In genomic region chr12:12401504-12401903, GRCm38 (mm10) we compare ENCODE assay signal across 8 mouse cellular contexts.
A peak's percentile ranks its signal among the peaks of the same experiment; 100 is the strongest.
DNase-seq lines count a peak whose midpoint lies in the region; ATAC-seq lines count a peak whose summit lies in the region.

No protein-coding gene starts in this region.

- H3K27ac ChIP-seq in kidney, embryonic 14.5 days (ENCODE audit: low read depth, low read length) = peak overlapping the region; percentile 20; the same call in 1 of the 2 replicates
- no peak overlapping the region for H3K27ac ChIP-seq in brown adipose tissue, adult 24 weeks (replicated peaks; ENCODE audit: low read depth, low read length)
- H3K27ac ChIP-seq in heart, embryonic 13.5 days (replicated peaks) = peak overlapping the region; percentile 79
- H3K27ac ChIP-seq in stomach, embryonic 15.5 days = no peak overlapping the region; the same call in 1 of the 2 replicates

- no peak for DNase-seq in kidney, adult 18-20 months
- DNase-seq in kidney, postnatal 4 days = peak; percentile 35 to 56
- no peak for DNase-seq in left cerebral cortex, postnatal 14 days (ENCODE audit: low spot score in 2 of 2)
- DNase-seq in cerebellum, adult 8-10 months = no peak

- H3K27me3 ChIP-seq in kidney, embryonic 14.5 days (ENCODE audit: control insufficient read depth, insufficient read depth, low read length) = no peaks in the 10 kb centered on the region
- H3K27me3 ChIP-seq in heart, embryonic 13.5 days (replicated peaks) = no peaks in the 10 kb centered on the region
- H3K27me3 ChIP-seq in stomach, embryonic 15.5 days (replicated peaks) = no peaks in the 10 kb centered on the region

- 0 out of 2 replicates have a peak, but pooled peaks cover 8% of the 10 kb centered on the region for H3K4me1 ChIP-seq in kidney, embryonic 14.5 days (ENCODE audit: control insufficient read depth, insufficient read depth, low read length)
- no peaks in the 10 kb centered on the region for H3K4me1 ChIP-seq in brown adipose tissue, adult 24 weeks (ENCODE audit: control insufficient read depth, insufficient read depth, insufficient read length, low read length)
- peaks cover 38% of the 10 kb centered on the region for H3K4me1 ChIP-seq in heart, embryonic 13.5 days
- no peaks in the 10 kb centered on the region for H3K4me1 ChIP-seq in stomach, embryonic 15.5 days

- H3K9me3 ChIP-seq in kidney, embryonic 14.5 days (ENCODE audit: control insufficient read depth, low read length) = no peaks in the 10 kb centered on the region
- H3K9me3 ChIP-seq in heart, embryonic 13.5 days = no peaks in the 10 kb centered on the region
- H3K9me3 ChIP-seq in stomach, embryonic 15.5 days = no peaks in the 10 kb centered on the region

- peak; percentile 37 for ATAC-seq in kidney, embryonic 14.5 days (ENCODE audit: low FRiP score, low TSS enrichment)
- ATAC-seq in heart, embryonic 13.5 days (ENCODE audit: extremely low read depth, insufficient number of reproducible peaks, low FRiP score, low TSS enrichment) = no peak
- 0 out of 2 replicates have a peak, but pooled peaks have one; percentile 44 for ATAC-seq in stomach, embryonic 15.5 days (ENCODE audit: insufficient read depth, low FRiP score, low read depth)

- no peaks in the 10 kb centered on the region for H3K36me3 ChIP-seq in kidney, embryonic 14.5 days (ENCODE audit: control insufficient read depth, insufficient read depth, low read length)
- H3K36me3 ChIP-seq in heart, embryonic 13.5 days = no peaks in the 10 kb centered on the region
- no peaks in the 10 kb centered on the region for H3K36me3 ChIP-seq in stomach, embryonic 15.5 days

- H3K9ac ChIP-seq in kidney, embryonic 14.5 days (ENCODE audit: low read depth, low read length) = no peak overlapping the region
- H3K9ac ChIP-seq in heart, embryonic 13.5 days = peak overlapping the region; percentile 17; the same call in 1 of the 2 replicates
- H3K9ac ChIP-seq in stomach, embryonic 15.5 days = no peak overlapping the region

- WGBS in kidney, embryonic 14.5 days = 40% methylated on average over 15 of the region's 15 CpGs
- 19% methylated on average over 15 of the region's 15 CpGs for WGBS in heart, embryonic 13.5 days
- WGBS in stomach, embryonic 15.5 days = 12% methylated on average over 15 of the region's 15 CpGs

- intact Hi-C loops in left cerebral cortex, postnatal 14 days (cut with DNase I) = no loop called here

- H3K4me2 ChIP-seq in kidney, embryonic 14.5 days (replicated peaks; ENCODE audit: low read depth, low read length) = peak overlapping the region; percentile 31; the same call in 1 of the 2 replicates
- H3K4me2 ChIP-seq in heart, embryonic 13.5 days = peak overlapping the region; percentile 59
- peak overlapping the region; percentile 59 for H3K4me2 ChIP-seq in stomach, embryonic 15.5 days

- H3K4me3 ChIP-seq in kidney, embryonic 14.5 days (ENCODE audit: low read length) = peak overlapping the region; percentile 6; the same call in 1 of the 2 replicates
- peak overlapping the region; percentile 34 for H3K4me3 ChIP-seq in brown adipose tissue, adult 24 weeks (ENCODE audit: insufficient read depth, low read depth, low read length)
- peak overlapping the region; percentile 34 for H3K4me3 ChIP-seq in heart, embryonic 13.5 days
- peak overlapping the region; percentile 26; the same call in 1 of the 2 replicates for H3K4me3 ChIP-seq in stomach, embryonic 15.5 days (replicated peaks)

Comparison
In these comparisons a context has a peak if more than half of its experiments do, and no peak if none do; other contexts are left out.
1. DNase-seq: peak in kidney, postnatal 4 days (2 of 2); none in kidney, adult 18-20 months (single experiment), left cerebral cortex, postnatal 14 days (0 of 2) and cerebellum, adult 8-10 months (single experiment).
2. H3K27ac ChIP-seq: peak in kidney, embryonic 14.5 days (single experiment) and heart, embryonic 13.5 days (single experiment); none in brown adipose tissue, adult 24 weeks (single experiment) and stomach, embryonic 15.5 days (single experiment).
3. Peak in every context shown above with its lines, with median percentiles within 50 percentile points of each other: H3K4me2 ChIP-seq and H3K4me3 ChIP-seq.